Comparison of ENCODE assay signal across 10 mouse cellular contexts in the genomic region with DNA sequence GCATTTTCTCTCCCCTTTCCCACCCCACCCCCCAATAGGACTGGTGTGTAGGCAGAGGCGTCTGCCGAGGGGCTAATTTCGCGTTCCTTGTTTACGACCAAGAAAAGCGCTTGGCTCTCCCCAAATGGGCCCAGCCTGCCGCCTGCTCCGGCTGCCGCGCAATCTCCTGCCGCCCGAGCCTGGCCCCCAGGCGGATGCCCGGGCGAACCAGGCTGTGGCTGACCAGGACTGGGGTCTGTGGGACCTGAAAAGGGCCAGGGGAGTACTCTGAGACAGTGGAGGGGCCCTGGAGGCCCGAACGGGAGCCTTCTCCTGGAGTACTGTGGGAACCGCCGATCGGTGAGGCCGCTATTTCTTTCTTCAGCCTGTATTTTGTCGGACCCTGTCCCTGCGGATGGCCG. TPM values are rescaled to one million over a fixed set of nuclear protein-coding genes. Genes with fewer than 3 reads are reported as not detected.
A peak's percentile ranks its signal among the peaks of the same experiment; 100 is the strongest.
DNase-seq lines count a peak whose midpoint lies in the region; ATAC-seq and TF ChIP-seq lines count a peak whose summit lies in the region.
"Had no signal": no experiment of that assay in that cellular context is flagged by ENCODE, and none has a peak within 500 bp of the region (broad histone marks: within the 10 kb centered on the region; RNA-seq: fewer than 3 reads in every experiment).

No protein-coding gene starts in this region.

- no peak for TF ChIP-seq POLR2A in limb, embryonic 14.5 days (IDR thresholded peaks at IDR 0.05; ENCODE audit: borderline replicate concordance, extremely low read depth, insufficient read depth, insufficient read length)

- no peak for DNase-seq in heart, postnatal 14 days
- DNase-seq in limb, embryonic 14.5 days (ENCODE audit: low spot score), result no peak
- no peak for DNase-seq in left cerebral cortex, postnatal 25 days (ENCODE audit: low spot score in 2 of 2)
- DNase-seq in left cerebral cortex, adult 9 months (ENCODE audit: low spot score in 2 of 2), result no peak
- DNase-seq in embryo, embryonic 10 days (ENCODE audit: low spot score), result no peak

- peaks cover 10% of the 10 kb centered on the region; the same call in 1 of the 2 replicates for H3K4me1 ChIP-seq in heart, embryonic 16.5 days (ENCODE audit: control insufficient read depth, insufficient read depth, low read length)
- H3K4me1 ChIP-seq in E14TG2a.4 (replicated peaks; ENCODE audit: low read depth, low read length), result peaks cover 51% of the 10 kb centered on the region
- H3K4me1 ChIP-seq in brown adipose tissue, adult 24 weeks (ENCODE audit: control insufficient read depth, insufficient read depth, insufficient read length, low read length), result 0 out of 2 replicates have a peak, but pooled peaks cover 4% of the 10 kb centered on the region
- peaks cover 24% of the 10 kb centered on the region for H3K4me1 ChIP-seq in limb, embryonic 14.5 days (ENCODE audit: control insufficient read depth, insufficient read depth, low read length)

- intact Hi-C loops in heart, postnatal 14 days (cut with DNase I), result no loop called here
- intact Hi-C loops in left cerebral cortex, postnatal 25 days (cut with DNase I), result no loop called here

- no peak overlapping the region for H3K27ac ChIP-seq in heart, embryonic 16.5 days (ENCODE audit: low read length)
- peak overlapping the region; percentile 88 for H3K27ac ChIP-seq in brown adipose tissue, adult 24 weeks (replicated peaks; ENCODE audit: low read depth, low read length)
- no peak overlapping the region for H3K27ac ChIP-seq in limb, embryonic 14.5 days (replicated peaks; ENCODE audit: low read depth, low read length)

- TF ChIP-seq CTCF in E14TG2a.4 (conservative IDR thresholded peaks at IDR 0.05; ENCODE audit: low read length), result no peak

- ATAC-seq in heart, embryonic 16.5 days (replicated peaks; ENCODE audit: extremely low read depth, insufficient read depth, low FRiP score), result no peak
- no peak for ATAC-seq in limb, embryonic 14.5 days (ENCODE audit: low FRiP score, low read depth)

- H3K9me3 ChIP-seq in heart, embryonic 16.5 days (replicated peaks; ENCODE audit: control insufficient read depth, low read length), result no peaks in the 10 kb centered on the region
- H3K9me3 ChIP-seq in E14TG2a.4 (ENCODE audit: low read length), result no peaks in the 10 kb centered on the region
- no peaks in the 10 kb centered on the region for H3K9me3 ChIP-seq in limb, embryonic 14.5 days (ENCODE audit: control insufficient read depth, low read length)

- H3K4me3 ChIP-seq in heart, embryonic 16.5 days (ENCODE audit: low read length), result no peak overlapping the region
- peak overlapping the region; percentile 63 for H3K4me3 ChIP-seq in E14TG2a.4 (replicated peaks; ENCODE audit: low read length)
- peak overlapping the region; percentile 71 for H3K4me3 ChIP-seq in brown adipose tissue, adult 24 weeks (ENCODE audit: insufficient read depth, low read depth, low read length)
- peak overlapping the region; percentile 45 for H3K4me3 ChIP-seq in limb, embryonic 14.5 days (replicated peaks; ENCODE audit: low read length)

- 16% methylated on average over 24 of the region's 24 CpGs for WGBS in heart, embryonic 16.5 days
- WGBS in limb, embryonic 14.5 days, result 3% methylated on average over 23 of the region's 24 CpGs

- 0 out of 2 replicates have a peak overlapping the region, but pooled peaks have one; percentile 4 for H3K4me2 ChIP-seq in heart, embryonic 16.5 days (ENCODE audit: low read depth, low read length)
- H3K4me2 ChIP-seq in limb, embryonic 14.5 days (replicated peaks; ENCODE audit: low read depth, low read length, severe bottlenecking), result peak overlapping the region; percentile 69

- H3K36me3 ChIP-seq in heart, embryonic 16.5 days (ENCODE audit: control insufficient read depth, insufficient read depth), result no peaks in the 10 kb centered on the region
- no peaks in the 10 kb centered on the region for H3K36me3 ChIP-seq in E14TG2a.4 (ENCODE audit: insufficient read depth, low read length)
- no peaks in the 10 kb centered on the region for H3K36me3 ChIP-seq in limb, embryonic 14.5 days (ENCODE audit: control insufficient read depth, insufficient read depth, low read length)

- H3K27me3 ChIP-seq in heart, embryonic 16.5 days (ENCODE audit: control insufficient read depth, insufficient read depth, low read length), result peaks cover 92% of the 10 kb centered on the region
- peaks cover 97% of the 10 kb centered on the region for H3K27me3 ChIP-seq in E14TG2a.4 (ENCODE audit: insufficient read depth, low read length)
- peaks cover 95% of the 10 kb centered on the region for H3K27me3 ChIP-seq in limb, embryonic 14.5 days (ENCODE audit: control insufficient read depth, insufficient read depth, low read length)

- no peak overlapping the region for H3K9ac ChIP-seq in heart, embryonic 16.5 days (ENCODE audit: low read length)
- peak overlapping the region; percentile 49 for H3K9ac ChIP-seq in limb, embryonic 14.5 days (ENCODE audit: low read depth, low read length, severe bottlenecking)

RNA-seq across cellular contexts. Expression of a gene that starts 2.4 kb away (rescaled TPM):
- polyA plus RNA-seq in heart, embryonic 16.5 days (2015; fragmentation: Nextera tagmentation; extraction: Ambion mirVana), result 0.16 TPM in 1 of 2 replicates, not detected in the other
- not detected for total RNA-seq in heart, postnatal 14 days (2021)
- polyA plus RNA-seq in brown adipose tissue, adult 24 weeks (2012; ENCODE audit: insufficient read depth, insufficient read length, missing spikeins), result 17.1 and 21.7 TPM in 2 replicates
- 8.0 and 10.4 TPM in 2 replicates for polyA plus RNA-seq in limb, embryonic 14.5 days (2012; rRNA removed)
- 2.4 and 2.5 TPM in 2 replicates for polyA plus RNA-seq in limb, embryonic 14.5 days (2014; fragmentation: Nextera tagmentation; extraction: Ambion mirVana)
- not detected for total RNA-seq in left cerebral cortex, postnatal 25 days (2021)
- total RNA-seq: common myeloid progenitor, adult 5-6 weeks; left cerebral cortex, adult 8-10 months had no signal

RNA-seq across cellular contexts. Expression of a gene that starts 10.1 kb away (rescaled TPM):
- polyA plus RNA-seq in heart, embryonic 16.5 days (2015; fragmentation: Nextera tagmentation; extraction: Ambion mirVana), result not detected in 2 replicates
- not detected for total RNA-seq in heart, postnatal 14 days (2021)
- polyA plus RNA-seq in brown adipose tissue, adult 24 weeks (2012; ENCODE audit: insufficient read depth, insufficient read length, missing spikeins), result 8.9 and 9.8 TPM in 2 replicates
- 3.5 and 3.9 TPM in 2 replicates for polyA plus RNA-seq in limb, embryonic 14.5 days (2012; rRNA removed)
- polyA plus RNA-seq in limb, embryonic 14.5 days (2014; fragmentation: Nextera tagmentation; extraction: Ambion mirVana), result 1.9 TPM in 2 replicates
- not detected for total RNA-seq in left cerebral cortex, postnatal 25 days (2021)
- total RNA-seq: common myeloid progenitor, adult 5-6 weeks; left cerebral cortex, adult 8-10 months had no signal

RNA-seq across cellular contexts. Expression of a gene that starts 18.2 kb away (rescaled TPM):
- 0.45 TPM in 2 replicates for polyA plus RNA-seq in heart, embryonic 16.5 days (2015; fragmentation: Nextera tagmentation; extraction: Ambion mirVana)
- under 1 TPM in 1 of 2 experiments, not detected in 1; 0.31 TPM for total RNA-seq in heart, postnatal 14 days (2021)
- 9.4 and 13.7 TPM in 2 replicates for polyA plus RNA-seq in brown adipose tissue, adult 24 weeks (2012; ENCODE audit: insufficient read depth, insufficient read length, missing spikeins)
- 5.9 and 7.5 TPM in 2 replicates for polyA plus RNA-seq in limb, embryonic 14.5 days (2012; rRNA removed)
- polyA plus RNA-seq in limb, embryonic 14.5 days (2014; fragmentation: Nextera tagmentation; extraction: Ambion mirVana), result 1.9 and 3.5 TPM in 2 replicates
- not detected for total RNA-seq in left cerebral cortex, postnatal 25 days (2021)
- total RNA-seq: common myeloid progenitor, adult 5-6 weeks; left cerebral cortex, adult 8-10 months had no signal

RNA-seq across cellular contexts. Expression of a gene that starts 24.3 kb away (rescaled TPM):
- polyA plus RNA-seq in heart, embryonic 16.5 days (2015; fragmentation: Nextera tagmentation; extraction: Ambion mirVana), result not detected in 2 replicates
- total RNA-seq in heart, postnatal 14 days (2021), result not detected
- not detected in 2 replicates for polyA plus RNA-seq in brown adipose tissue, adult 24 weeks (2012; ENCODE audit: insufficient read depth, insufficient read length, missing spikeins)
- 2.1 TPM in 2 replicates for polyA plus RNA-seq in limb, embryonic 14.5 days (2012; rRNA removed)
- polyA plus RNA-seq in limb, embryonic 14.5 days (2014; fragmentation: Nextera tagmentation; extraction: Ambion mirVana), result 1.1 and 1.3 TPM in 2 replicates
- total RNA-seq in left cerebral cortex, postnatal 25 days (2021), result not detected
- total RNA-seq: common myeloid progenitor, adult 5-6 weeks; left cerebral cortex, adult 8-10 months had no signal

RNA-seq across cellular contexts. Expression of a gene that starts 33.3 kb away (rescaled TPM):
- polyA plus RNA-seq in heart, embryonic 16.5 days (2015; fragmentation: Nextera tagmentation; extraction: Ambion mirVana), result 0.11 and 0.14 TPM in 2 replicates
- total RNA-seq in heart, postnatal 14 days (2021), result not detected
- polyA plus RNA-seq in brown adipose tissue, adult 24 weeks (2012; ENCODE audit: insufficient read depth, insufficient read length, missing spikeins), result 14.1 and 15.1 TPM in 2 replicates
- polyA plus RNA-seq in limb, embryonic 14.5 days (2012; rRNA removed), result 7.6 and 9.0 TPM in 2 replicates
- 2.6 and 3.5 TPM in 2 replicates for polyA plus RNA-seq in limb, embryonic 14.5 days (2014; fragmentation: Nextera tagmentation; extraction: Ambion mirVana)
- not detected for total RNA-seq in left cerebral cortex, postnatal 25 days (2021)
- total RNA-seq: common myeloid progenitor, adult 5-6 weeks; left cerebral cortex, adult 8-10 months had no signal
